Mouse (Mus musculus) myocyte (in vitro differentiated cells): ENCODE results near the gene Cyp2f2.

Experiments used
- E2F4 ChIP-seq: IDR thresholded peaks from one replicate; pipeline ENCODE4 v1.6.1; 2011; ENCODE audit warnings: mild to moderate bottlenecking, control low read depth, moderate library complexity; ENCODE audit not compliant: insufficient read depth
- MYOD1 ChIP-seq, 3 experiments: IDR thresholded peaks; one replicate each; pipeline ENCODE4 v1.6.1; 2011; ENCODE audit warnings: control low read depth in 2 of 3, low read depth in 2 of 3, mild to moderate bottlenecking in 2 of 3, moderate library complexity in 1 of 3; ENCODE audit not compliant: insufficient read length in 2 of 3, control insufficient read depth in 1 of 3
- MYOG ChIP-seq, 3 experiments: IDR thresholded peaks; one replicate each; pipeline ENCODE4 v1.6.1; 2011; ENCODE audit warnings: control low read depth in 2 of 3, low read depth in 2 of 3, mild to moderate bottlenecking in 2 of 3; ENCODE audit not compliant: insufficient read length in 2 of 3, control insufficient read depth in 1 of 3, insufficient read depth in 1 of 3
- POLR2A ChIP-seq: IDR thresholded peaks from one replicate; pipeline ENCODE4 v1.6.1; 2011; ENCODE audit warnings: low read depth, mild to moderate bottlenecking, control low read depth, moderate library complexity; ENCODE audit not compliant: insufficient read length
- TCF12 ChIP-seq: IDR thresholded peaks from one replicate; pipeline ENCODE4 v1.6.1; 2011; ENCODE audit warnings: mild to moderate bottlenecking, control low read depth; ENCODE audit not compliant: poor library complexity, insufficient read depth, severe bottlenecking

GRCm38 (mm10) chr7:27111038-27111437 lies 8.7 kb upstream of the Cyp2f2 start:
- TF ChIP-seq TCF12 (no peak), POLR2A (no peak), E2F4 (no peak), MYOG (IDR thresholded peaks at IDR 0.05; ENCODE audit: control insufficient read depth in 1 of 3, insufficient read depth in 1 of 3, insufficient read length in 2 of 3, low read depth in 2 of 3) (no peak), MYOD1 (IDR thresholded peaks at IDR 0.05; ENCODE audit: control insufficient read depth in 1 of 3, insufficient read length in 2 of 3, low read depth in 2 of 3) (no peak)
